Mouse (Mus musculus) layer of hippocampus, adult 11-12 months (tissue): Measurements from ENCODE around the gene Adcyap1r1.

Experiments
- DNase-seq: peaks from one replicate; pipeline ENCODE4 v3.0.0; 2022; ENCODE audit warnings: low spot score

Gene Adcyap1r1

GRCm38 (mm10) chr6:55501061-55501460, 49.3 kb downstream of the Adcyap1r1 start:
- no peak for DNase-seq

- no peak for DNase-seq
Measured at GRCm38 (mm10) chr6:55502309-55502708, 50.5 kb downstream of the Adcyap1r1 start.

GRCm38 (mm10) chr6:55504797-55505488, 53.2 kb downstream of the Adcyap1r1 start:
- peak; percentile 81 for DNase-seq

GRCm38 (mm10) chr6:55506519-55506918, 54.7 kb downstream of the Adcyap1r1 start:
- no peak for DNase-seq

- DNase-seq = no peak
Measured at GRCm38 (mm10) chr6:55509130-55509870, 57.5 kb downstream of the Adcyap1r1 start.

- DNase-seq = peak; percentile 86
Measured at GRCm38 (mm10) chr6:55511212-55512065, 59.7 kb downstream of the Adcyap1r1 start.

- DNase-seq = no peak
Measured at GRCm38 (mm10) chr6:55512066-55512703, 60.4 kb downstream of the Adcyap1r1 start.

- DNase-seq = no peak
Measured at GRCm38 (mm10) chr6:55513477-55513876, 61.7 kb downstream of the Adcyap1r1 start.

- peak; percentile 83 for DNase-seq
Measured at GRCm38 (mm10) chr6:55519605-55520201, 67.9 kb downstream of the Adcyap1r1 start.

- peak; percentile 82 for DNase-seq
Measured at GRCm38 (mm10) chr6:55520237-55521095, 68.7 kb downstream of the Adcyap1r1 start.

- DNase-seq = no peak
Measured at GRCm38 (mm10) chr6:55536469-55536868, 84.7 kb downstream of the Adcyap1r1 start.

GRCm38 (mm10) chr6:55539196-55539595, 87.4 kb downstream of the Adcyap1r1 start:
- DNase-seq = peak; percentile 20

- no peak for DNase-seq
Measured at GRCm38 (mm10) chr6:55542359-55542758, 90.6 kb downstream of the Adcyap1r1 start.

- DNase-seq = no peak
Measured at GRCm38 (mm10) chr6:55543345-55543744, 91.6 kb downstream of the Adcyap1r1 start.

GRCm38 (mm10) chr6:55549211-55549610, 97.4 kb downstream of the Adcyap1r1 start:
- DNase-seq = no peak

GRCm38 (mm10) chr6:55550926-55551325, 99.1 kb downstream of the Adcyap1r1 start:
- DNase-seq = peak; percentile 35
